Mouse (Mus musculus) heart, adult 2 months (tissue): Measurements from ENCODE around the gene Gm20388. TPM values are rescaled to one million over a fixed set of nuclear protein-coding genes. Genes with fewer than 3 reads are reported as not detected.
A peak's percentile ranks its signal among the peaks of the same experiment; 100 is the strongest.

Experiments used
- DNase-seq, 2 experiments: peaks; one replicate each; pipeline ENCODE4 v3.0.0; 2021
- H3K27ac ChIP-seq: fragments of 200-600 bp; 2 replicates; pipeline ENCODE4 v1.8.1; 2022
- H3K27me3 ChIP-seq: fragments of 200-500 bp; 2 replicates; pipeline ENCODE4 v1.6.1; 2012; ENCODE audit warnings: mild to moderate bottlenecking, low read length, inconsistent platforms, mixed read lengths; ENCODE audit not compliant: control insufficient read depth, insufficient read depth
- H3K36me3 ChIP-seq: fragments of 200-500 bp; 2 replicates; pipeline ENCODE4 v1.6.1; 2012; ENCODE audit warnings: low read length, inconsistent platforms; ENCODE audit not compliant: control insufficient read depth, insufficient read depth
- H3K4me1 ChIP-seq: fragments of 200-500 bp; 2 replicates; pipeline ENCODE4 v1.6.1; 2011; ENCODE audit warnings: low read length; ENCODE audit not compliant: control insufficient read depth, insufficient read depth
- H3K4me3 ChIP-seq: fragments of 200-600 bp; 2 replicates; pipeline ENCODE4 v1.8.1; 2022
- H3K79me2 ChIP-seq: fragments of 200-500 bp; replicated peaks from 2 replicates; pipeline ENCODE4 v1.6.1; 2012; ENCODE audit warnings: mild to moderate bottlenecking, inconsistent platforms, low read length, moderate library complexity, mixed read lengths; ENCODE audit not compliant: control insufficient read depth, insufficient read depth
- H3K9ac ChIP-seq: fragments of 200-500 bp; 2 replicates; pipeline ENCODE4 v1.6.1; 2012; ENCODE audit warnings: low read depth, mild to moderate bottlenecking, control low read depth, inconsistent platforms, low read length, mixed read lengths
- CTCF ChIP-seq: fragments of 200-600 bp; IDR thresholded peaks from 2 replicates; pipeline ENCODE4 v1.8.1; 2022; ENCODE audit warnings: antibody characterized with exemption, mild to moderate bottlenecking, moderate library complexity
- EP300 ChIP-seq: fragments of 200-500 bp; IDR thresholded peaks from 2 replicates; pipeline ENCODE4 v1.6.1; 2011; ENCODE audit warnings: low read depth, low read length, control low read depth; ENCODE audit not compliant: insufficient read depth
- POLR2A ChIP-seq: fragments of 200-500 bp; IDR thresholded peaks from 2 replicates; pipeline ENCODE4 v1.6.1; 2011; ENCODE audit warnings: mild to moderate bottlenecking, low read depth, low read length, control low read depth; ENCODE audit not compliant: insufficient read depth
- WGBS: fragments of 180-500 bp; shearing (Covaris S2); methylation state at CpG from one replicate; pipeline ENCODE4 v1.1.7; 2018; 5-methylcytosine and 5-hydroxymethylcytosine counted together
- intact Hi-C: fragments of 180-260 bp; cut with DNase I; formaldehyde crosslinking; loops from one replicate; pipeline ENCODE4 v1.15.1; 2025
- polyA plus RNA-seq: library from polyadenylated mRNA; depleted of rRNA; stranded (reverse); fragments of >200 nt; gene quantifications from 2 replicates; pipeline ENCODE4 v1.2.3, GENCODE M21; 2012
- total RNA-seq, 2 experiments: library from RNA; stranded (reverse); gene quantifications; 2 replicates each; pipeline ENCODE4 v1.2.3; 2021

Gm20388 gene
- total and polyA plus RNA-seq, 3 experiments = 1.8 to 32.3 TPM; not detected in 1

- 91% methylated on average over 3 of the region's 3 CpGs for WGBS
- Histone ChIP-seq H3K27ac (no peak overlapping the region), H3K79me2 (no peaks in the 10 kb centered on the region), H3K27me3 (no peaks in the 10 kb centered on the region), H3K4me3 (no peak overlapping the region), H3K36me3 (no peaks in the 10 kb centered on the region), H3K9ac (no peak overlapping the region), H3K4me1 (no peaks in the 10 kb centered on the region)
- TF ChIP-seq EP300 (no peak), CTCF (peak; percentile 33)
- intact Hi-C loops = no loop called here
- no peak for DNase-seq
These were observed 2478.7 kb downstream of the Gm20388 start for GRCm38 (mm10) chr8:122389357-122389756.

- H3K4me3 ChIP-seq = no peak overlapping the region
- no peaks in the 10 kb centered on the region for H3K36me3 ChIP-seq
- H3K79me2 ChIP-seq = no peaks in the 10 kb centered on the region
- no peak for TF ChIP-seq CTCF
- no peak for TF ChIP-seq EP300
- TF ChIP-seq POLR2A = no peak
- H3K9ac ChIP-seq = no peak overlapping the region
- WGBS = 77% methylated on average over 3 of the region's 3 CpGs
- intact Hi-C loops = no loop called here
- H3K27ac ChIP-seq = no peak overlapping the region
- H3K4me1 ChIP-seq = no peaks in the 10 kb centered on the region
- H3K27me3 ChIP-seq = no peaks in the 10 kb centered on the region
- DNase-seq = no peak
These were observed 2480.1 kb downstream of the Gm20388 start for GRCm38 (mm10) chr8:122390758-122391157.

- no peaks in the 10 kb centered on the region for H3K79me2 ChIP-seq
- H3K4me3 ChIP-seq = no peak overlapping the region
- no peak for DNase-seq
- H3K9ac ChIP-seq = no peak overlapping the region
- intact Hi-C loops = no loop called here
- no peaks in the 10 kb centered on the region for H3K27me3 ChIP-seq
- no peaks in the 10 kb centered on the region for H3K36me3 ChIP-seq
- H3K4me1 ChIP-seq = no peaks in the 10 kb centered on the region
- no peak for TF ChIP-seq POLR2A
- TF ChIP-seq EP300 = no peak
- no peak for TF ChIP-seq CTCF
- no peak overlapping the region for H3K27ac ChIP-seq
These were observed 2483.1 kb downstream of the Gm20388 start for GRCm38 (mm10) chr8:122393717-122394116.

- Histone ChIP-seq H3K27me3 (no peaks in the 10 kb centered on the region), H3K36me3 (no peaks in the 10 kb centered on the region)
- TF ChIP-seq CTCF (no peak), EP300 (no peak), POLR2A (no peak)
These were observed 2484.7 kb downstream of the Gm20388 start for GRCm38 (mm10) chr8:122395291-122395690.

GRCm38 (mm10) chr8:122398186-122398585 is 2487.5 kb downstream of the Gm20388 start:
- no peak for DNase-seq
- Histone ChIP-seq H3K9ac (no peak overlapping the region), H3K4me3 (no peak overlapping the region), H3K79me2 (no peaks in the 10 kb centered on the region), H3K4me1 (no peaks in the 10 kb centered on the region), H3K27me3 (no peaks in the 10 kb centered on the region), H3K36me3 (no peaks in the 10 kb centered on the region), H3K27ac (no peak overlapping the region)
- no peak for TF ChIP-seq EP300
- no peak for TF ChIP-seq CTCF
- TF ChIP-seq POLR2A = no peak
- WGBS = 94% methylated on average over 9 of the region's 9 CpGs
- intact Hi-C loops = no loop called here

More at GRCm38 (mm10) chr8:122395291-122395690, 2484.7 kb downstream of the Gm20388 start:
- DNase-seq = no peak
- Histone ChIP-seq H3K27ac (no peak overlapping the region), H3K79me2 (no peaks in the 10 kb centered on the region), H3K9ac (no peak overlapping the region), H3K4me1 (no peaks in the 10 kb centered on the region), H3K4me3 (no peak overlapping the region)
- intact Hi-C loops = no loop called here
- 84% methylated on average over 6 of the region's 6 CpGs for WGBS

DNA sequence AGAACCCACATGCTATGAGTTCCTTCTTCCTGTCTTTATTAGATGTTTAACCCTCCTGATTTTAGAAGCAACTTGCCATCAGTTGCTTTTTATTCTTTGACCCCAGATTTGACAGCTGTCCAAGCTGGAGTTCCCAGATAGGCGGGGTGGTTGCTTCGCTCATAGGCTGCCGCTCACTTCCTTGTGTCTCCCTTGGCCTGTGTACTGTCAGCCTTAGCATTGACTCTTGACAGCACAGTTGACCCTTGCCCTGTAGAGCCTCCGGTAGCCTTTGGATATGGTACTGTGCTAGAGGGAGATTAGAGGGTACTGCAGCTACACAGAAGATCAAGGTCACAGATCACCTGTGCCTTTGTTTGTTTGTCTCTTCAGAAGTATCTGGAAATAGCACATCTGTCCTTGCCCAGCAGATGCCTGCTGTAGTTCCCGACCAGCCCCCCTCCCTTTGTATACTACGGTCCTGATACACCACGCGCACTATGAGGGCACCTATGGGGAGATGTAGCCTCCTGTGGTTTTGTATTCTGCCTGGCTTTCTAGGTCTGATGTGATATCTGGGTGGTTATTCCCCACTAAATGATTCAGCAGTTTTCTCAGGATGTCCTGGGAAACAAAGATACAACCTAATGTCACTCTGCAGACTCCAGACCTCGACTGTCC is 2494.6 kb downstream of the Gm20388 start:
- Histone ChIP-seq H3K4me1 (no peaks in the 10 kb centered on the region), H3K27me3 (no peaks in the 10 kb centered on the region), H3K79me2 (no peaks in the 10 kb centered on the region), H3K4me3 (no peak overlapping the region), H3K9ac (no peak overlapping the region), H3K36me3 (no peaks in the 10 kb centered on the region), H3K27ac (no peak overlapping the region)
- DNase-seq = no peak
- TF ChIP-seq POLR2A (no peak), EP300 (no peak), CTCF (no peak)
- intact Hi-C loops = no loop called here
- WGBS = 55% methylated on average over 9 of the region's 9 CpGs

DNA sequence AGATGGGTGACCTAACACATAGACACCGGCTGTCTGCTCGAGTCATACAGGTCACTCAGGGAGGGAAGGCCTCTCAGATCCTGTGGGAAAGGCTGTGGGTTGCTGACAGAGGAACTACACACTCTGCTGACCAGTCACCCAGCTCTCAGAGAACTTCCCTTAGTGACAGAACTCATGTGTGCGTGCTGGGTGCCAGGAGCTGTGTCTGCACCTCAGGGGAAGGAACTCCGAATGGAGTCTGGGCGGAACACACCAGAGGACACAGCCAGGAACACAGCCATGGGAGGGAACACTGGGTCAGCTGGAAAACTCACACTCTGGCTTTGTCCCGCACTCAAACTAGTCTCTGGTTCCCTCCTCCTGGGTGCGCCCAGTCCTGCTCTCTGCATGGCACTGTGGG is 2497.0 kb downstream of the Gm20388 start:
- no peak for DNase-seq
- Histone ChIP-seq H3K4me1 (no peaks in the 10 kb centered on the region), H3K4me3 (no peak overlapping the region), H3K79me2 (no peaks in the 10 kb centered on the region), H3K9ac (no peak overlapping the region), H3K36me3 (no peaks in the 10 kb centered on the region), H3K27ac (no peak overlapping the region), H3K27me3 (no peaks in the 10 kb centered on the region)
- 83% methylated on average over 7 of the region's 7 CpGs for WGBS
- TF ChIP-seq EP300 = no peak
- no peak for TF ChIP-seq CTCF
- no peak for TF ChIP-seq POLR2A
- intact Hi-C loops = no loop called here
